Comparison of ENCODE assay signal across 11 mouse cellular contexts in genomic region chr17:84166135-84166860, GRCm38 (mm10). TPM values are rescaled to one million over a fixed set of nuclear protein-coding genes. Genes with fewer than 3 reads are reported as not detected.
DNase-seq lines count a peak whose midpoint lies in the region; ATAC-seq and TF ChIP-seq lines count a peak whose summit lies in the region.
"Had no signal": no experiment of that assay in that cellular context is flagged by ENCODE, and none has a peak within 500 bp of the region (broad histone marks: within the 10 kb centered on the region; RNA-seq: fewer than 3 reads in every experiment).

No protein-coding gene starts in this region.

- no peak overlapping the region for H3K27ac ChIP-seq in lung, postnatal 0 days (ENCODE audit: low read length)
- peak overlapping the region; percentile 83; the same call in 1 of the 2 replicates for H3K27ac ChIP-seq in bone marrow, adult 2 months (ENCODE audit: control insufficient read depth, insufficient read depth, low read depth, low read length, poor library complexity)

- TF ChIP-seq CTCF in lung, postnatal 0 days (IDR thresholded peaks at IDR 0.05), result no peak
- TF ChIP-seq CTCF in bone marrow, adult 2 months (IDR thresholded peaks at IDR 0.05; ENCODE audit: control insufficient read depth, insufficient read depth, low read length), result no peak

- 75% methylated on average over 9 of the region's 9 CpGs for WGBS in lung, postnatal 0 days
- 52% methylated on average over 9 of the region's 9 CpGs for WGBS in bone marrow, adult 2 months

- no peaks in the 10 kb centered on the region for H3K27me3 ChIP-seq in lung, postnatal 0 days (replicated peaks; ENCODE audit: insufficient read depth, low read length)

- H3K4me1 ChIP-seq in lung, postnatal 0 days (ENCODE audit: insufficient read depth, low read depth, low read length), result peaks cover 13% of the 10 kb centered on the region
- peaks cover 14% of the 10 kb centered on the region for H3K4me1 ChIP-seq in bone marrow, adult 2 months (ENCODE audit: control insufficient read depth, insufficient read depth, low read length)

- no peaks in the 10 kb centered on the region for H3K36me3 ChIP-seq in lung, postnatal 0 days (ENCODE audit: insufficient read depth, low read length)
- H3K36me3 ChIP-seq: limb, embryonic 10.5 days had no signal

- H3K4me2 ChIP-seq in lung, postnatal 0 days (replicated peaks; ENCODE audit: low read depth, low read length), result no peak overlapping the region

- H3K4me3 ChIP-seq in lung, postnatal 0 days (ENCODE audit: low read depth, low read length), result no peak overlapping the region
- H3K4me3 ChIP-seq in bone marrow, adult 2 months (replicated peaks; ENCODE audit: control insufficient read depth, low read depth, low read length), result no peak overlapping the region
- H3K4me3 ChIP-seq: limb, embryonic 10.5 days had no signal

- no peaks in the 10 kb centered on the region for H3K9me3 ChIP-seq in lung, postnatal 0 days (ENCODE audit: low read length)
- H3K9me3 ChIP-seq: limb, embryonic 10.5 days had no signal

- no peak overlapping the region for H3K9ac ChIP-seq in lung, postnatal 0 days (replicated peaks; ENCODE audit: low read depth)

- TF ChIP-seq POLR2A in bone marrow, adult 2 months (IDR thresholded peaks at IDR 0.05; ENCODE audit: borderline replicate concordance, control insufficient read depth, low read depth, low read length), result no peak

- 0 out of 2 replicates have a peak, but pooled peaks have one; percentile 12 for ATAC-seq in lung, postnatal 0 days

- DNase-seq in embryo, embryonic 10 days (ENCODE audit: low spot score), result peak; percentile 1
- DNase-seq in embryo, embryonic 10.5 days (ENCODE audit: low spot score), result no peak
- DNase-seq in lung, postnatal 0 days (ENCODE audit: low spot score), result no peak
- DNase-seq in lung, postnatal 25 days (ENCODE audit: low spot score), result no peak
- peak; percentile 16 to 56 for DNase-seq in spleen, postnatal 4 days (ENCODE audit: low spot score in 2 of 2)
- DNase-seq in layer of hippocampus, adult 18-20 months (ENCODE audit: low spot score in 2 of 2), result no peak
- no peak for DNase-seq in left cerebral cortex, adult 9 months (ENCODE audit: low spot score in 2 of 2)
- DNase-seq: heart, adult 18-20 months; right cerebral cortex, adult 18-20 months had no signal

- TF ChIP-seq EP300 in lung, postnatal 0 days (IDR thresholded peaks at IDR 0.05), result no peak

RNA-seq across cellular contexts. Expression of gene Zfp36l2, which starts 21.4 kb away (rescaled TPM):
- polyA plus RNA-seq in lung, postnatal 0 days (2015; fragmentation: Nextera tagmentation; extraction: Ambion mirVana), result 15.6 and 17.5 TPM in 2 replicates
- polyA plus RNA-seq in bone marrow, adult 2 months (2011; ENCODE audit: insufficient read depth, insufficient read length, low replicate concordance, missing spikeins), result 45.8 and 74.0 TPM in 2 replicates
- total RNA-seq in layer of hippocampus, adult 18-20 months (2021), result 10 to 100 TPM; 22.0 to 32.5 TPM

Comparison
In these comparisons a context has a peak if more than half of its experiments do, and no peak if none do; other contexts are left out.
1. DNase-seq: peak in embryo, embryonic 10 days (single experiment) and spleen, postnatal 4 days (2 of 2); none in embryo, embryonic 10.5 days (single experiment), lung, postnatal 0 days (single experiment), lung, postnatal 25 days (single experiment), layer of hippocampus, adult 18-20 months (0 of 2) and left cerebral cortex, adult 9 months (0 of 2).